Mouse (Mus musculus): ENCODE results near the gene Cpsf3.

GRCm38 (mm10) chr12:21331711-21332110, 46.5 kb downstream of the Cpsf3 start:
- no peak for TF ChIP-seq CTCF (conservative IDR thresholded peaks at IDR 0.05 in 1 of 2, IDR thresholded peaks at IDR 0.05 in 1 of 2; ENCODE audit: low read depth in 2 of 2, low read length in 2 of 2)
- TF ChIP-seq CHD1 (IDR thresholded peaks at IDR 0.05; ENCODE audit: low read depth, low read length) = no peak
- TF ChIP-seq POLR2A (IDR thresholded peaks at IDR 0.05; ENCODE audit: low read depth, low read length) = no peak
- TF ChIP-seq ZC3H11A (IDR thresholded peaks at IDR 0.05; ENCODE audit: low read depth, low read length) = no peak
- TF ChIP-seq JUND (conservative IDR thresholded peaks at IDR 0.05; ENCODE audit: low read depth, low read length) = no peak
- TF ChIP-seq ZNF384 (IDR thresholded peaks at IDR 0.05; ENCODE audit: low read depth, low read length) = no peak
- TF ChIP-seq GABPA (IDR thresholded peaks at IDR 0.05; ENCODE audit: insufficient replicate concordance, low read depth, low read length) = no peak
- no peak for TF ChIP-seq CHD2 (IDR thresholded peaks at IDR 0.05; ENCODE audit: low read length)
- TF ChIP-seq HCFC1 (IDR thresholded peaks at IDR 0.05; ENCODE audit: low read depth, low read length) = no peak
